Mouse (Mus musculus): ENCODE data around the gene Cabp2. TPM values are rescaled to one million over a fixed set of nuclear protein-coding genes. Genes with fewer than 3 reads are reported as not detected.
"Not testable (repeated sequence)": the region's sequence is repeated elsewhere in the genome, so short reads cannot be mapped to it uniquely, and the experiment has no call there.

The Cabp2 gene
- polyA plus RNA-seq, 1 experiment from 2014 or later = not detected

DNA sequence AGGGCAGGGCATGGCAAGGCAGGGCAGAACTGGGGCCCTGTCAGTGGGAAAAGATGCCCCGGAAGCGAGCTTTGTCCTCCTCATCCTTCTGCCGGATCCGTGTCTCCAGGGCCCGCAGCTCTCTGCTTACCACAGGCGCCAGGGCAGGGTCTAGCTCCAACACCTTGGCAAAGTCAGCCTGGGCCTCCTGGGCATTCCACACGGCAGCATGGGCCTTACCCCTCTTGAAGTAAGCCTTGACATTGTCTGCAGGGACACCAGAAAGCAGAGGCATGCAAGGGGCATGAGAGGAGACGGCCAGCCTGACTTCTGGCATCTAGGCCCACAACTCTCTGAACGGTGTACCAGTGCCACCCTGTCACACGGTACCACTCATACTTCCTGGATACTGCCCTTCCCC is 33.2 kb downstream of the Cabp2 start:
- H3K36me3 ChIP-seq (replicated peaks) = peaks cover 78% of the 10 kb centered on the region
- H3K4me3 ChIP-seq = no peak overlapping the region
- no peaks in the 10 kb centered on the region for H3K27me3 ChIP-seq (ENCODE audit: poor library complexity, severe bottlenecking)
- no peak overlapping the region for H3K27ac ChIP-seq
- peaks cover 4% of the 10 kb centered on the region for H3K4me1 ChIP-seq
- WGBS = 96% methylated on average over 10 of the region's 10 CpGs
- no peaks in the 10 kb centered on the region for H3K9me3 ChIP-seq
- DNase-seq (ENCODE audit: extremely low spot score, low spot score) = no peak

DNA sequence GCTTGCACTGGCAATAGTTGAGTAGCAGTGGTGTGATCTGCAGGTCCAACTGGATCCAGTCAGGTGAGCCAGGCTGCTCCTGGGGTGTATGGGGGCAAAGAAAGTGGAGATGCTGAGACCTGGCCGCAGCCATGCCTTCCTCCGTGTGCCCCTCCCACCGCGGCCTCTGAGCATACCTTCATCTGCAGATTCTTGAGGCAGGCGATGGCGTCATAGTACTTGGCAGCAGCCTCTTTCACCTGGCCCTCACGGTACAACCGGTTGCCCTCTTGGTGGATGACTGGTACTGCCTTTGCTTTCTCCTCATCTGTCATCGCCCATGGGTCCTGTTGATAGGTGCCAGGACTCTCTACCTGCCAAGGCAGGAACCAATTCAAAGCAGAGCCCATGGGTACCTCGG is 33.8 kb downstream of the Cabp2 start:
- Histone ChIP-seq H3K27ac (no peak overlapping the region), H3K9me3 (no peaks in the 10 kb centered on the region), H3K27me3 (ENCODE audit: poor library complexity, severe bottlenecking) (peaks cover 2% of the 10 kb centered on the region; the same call in 1 of the 2 replicates), H3K4me1 (peaks cover 6% of the 10 kb centered on the region), H3K4me3 (no peak overlapping the region), H3K36me3 (replicated peaks) (peaks cover 76% of the 10 kb centered on the region)
- WGBS = 96% methylated on average over 10 of the region's 10 CpGs
- no peak for DNase-seq (ENCODE audit: extremely low spot score, low spot score)

DNA sequence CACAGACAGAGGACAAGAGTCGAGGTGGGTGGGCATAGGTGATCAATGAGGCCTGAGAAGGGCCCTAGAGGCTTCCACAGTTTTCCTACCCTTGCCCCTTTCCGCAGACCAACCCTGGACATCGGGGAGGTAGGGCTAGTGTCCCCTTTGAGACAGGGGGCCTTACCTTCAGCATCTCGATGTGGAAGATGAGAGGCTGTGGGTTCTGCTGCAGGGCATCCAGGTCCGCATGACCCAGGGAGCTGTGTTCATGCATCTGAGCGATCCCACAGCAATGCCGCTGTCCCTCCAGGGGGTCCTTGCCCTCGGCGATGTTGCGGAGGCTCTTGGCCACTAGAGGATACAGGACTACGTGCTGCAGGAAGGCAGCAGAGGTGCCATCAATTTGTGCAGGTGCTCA is 34.4 kb downstream of the Cabp2 start:
- no peak overlapping the region for H3K27ac ChIP-seq
- no peak overlapping the region for H3K4me3 ChIP-seq
- no peaks in the 10 kb centered on the region for H3K9me3 ChIP-seq
- peaks cover 7% of the 10 kb centered on the region; the same call in 1 of the 2 replicates for H3K27me3 ChIP-seq (ENCODE audit: poor library complexity, severe bottlenecking)
- WGBS = 83% methylated on average over 11 of the region's 11 CpGs
- H3K36me3 ChIP-seq (replicated peaks) = peaks cover 73% of the 10 kb centered on the region
- no peak for DNase-seq (ENCODE audit: extremely low spot score, low spot score)
- H3K4me1 ChIP-seq = peaks cover 13% of the 10 kb centered on the region

DNA sequence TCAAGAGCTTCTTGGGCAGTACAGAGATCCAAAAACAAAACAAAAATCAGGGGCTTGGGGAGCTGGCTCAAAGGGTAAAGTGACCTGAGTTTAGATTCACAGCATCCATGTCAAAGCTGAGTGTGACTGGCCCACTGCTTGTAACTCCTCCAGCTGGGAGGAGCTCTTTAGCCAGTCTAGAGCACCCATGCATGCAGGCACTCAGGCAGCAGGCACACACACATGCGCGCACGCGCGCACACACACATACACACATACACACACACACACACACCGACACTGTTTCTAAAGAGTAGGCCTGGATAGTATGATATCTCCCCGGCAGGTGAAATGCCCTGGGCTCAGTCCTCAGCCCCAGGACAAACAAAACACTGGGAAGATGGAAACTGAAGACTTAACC is 35.6 kb downstream of the Cabp2 start:
- Histone ChIP-seq H3K9me3 (no peaks in the 10 kb centered on the region), H3K27ac (no peak overlapping the region), H3K4me1 (peaks cover 22% of the 10 kb centered on the region), H3K27me3 (ENCODE audit: poor library complexity, severe bottlenecking) (peaks cover 7% of the 10 kb centered on the region; the same call in 1 of the 2 replicates), H3K36me3 (replicated peaks) (peaks cover 63% of the 10 kb centered on the region), H3K4me3 (no peak overlapping the region)
- no peak for DNase-seq (ENCODE audit: extremely low spot score, low spot score)
- 96% methylated on average over 7 of the region's 7 CpGs for WGBS

DNA sequence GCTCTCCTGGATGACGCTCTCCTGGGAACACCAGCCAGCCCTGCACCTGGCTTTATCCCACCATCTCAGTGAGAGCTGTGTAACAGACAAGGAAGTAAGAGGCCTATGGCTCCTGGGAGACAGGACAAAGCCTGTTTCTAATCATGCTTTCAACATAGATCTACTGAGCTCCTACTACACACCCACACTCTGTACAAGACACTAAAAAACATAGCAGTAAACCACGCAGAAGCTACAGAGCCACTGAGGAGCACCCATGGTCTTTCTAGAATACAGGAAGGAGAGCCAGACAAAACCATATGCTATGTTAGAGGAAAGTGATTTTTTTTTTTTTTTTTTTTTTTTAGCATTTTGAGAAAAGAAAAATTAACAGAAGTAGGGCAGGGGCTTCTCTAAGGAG is 37.0 kb downstream of the Cabp2 start:
- Histone ChIP-seq H3K27me3 (ENCODE audit: poor library complexity, severe bottlenecking) (peaks cover 7% of the 10 kb centered on the region; the same call in 1 of the 2 replicates), H3K36me3 (replicated peaks) (peaks cover 50% of the 10 kb centered on the region), H3K4me3 (no peak overlapping the region), H3K27ac (no peak overlapping the region), H3K9me3 (no peaks in the 10 kb centered on the region), H3K4me1 (peaks cover 21% of the 10 kb centered on the region)
- 96% methylated on average over 2 of the region's 2 CpGs for WGBS
- no peak for DNase-seq (ENCODE audit: extremely low spot score, low spot score)

DNA sequence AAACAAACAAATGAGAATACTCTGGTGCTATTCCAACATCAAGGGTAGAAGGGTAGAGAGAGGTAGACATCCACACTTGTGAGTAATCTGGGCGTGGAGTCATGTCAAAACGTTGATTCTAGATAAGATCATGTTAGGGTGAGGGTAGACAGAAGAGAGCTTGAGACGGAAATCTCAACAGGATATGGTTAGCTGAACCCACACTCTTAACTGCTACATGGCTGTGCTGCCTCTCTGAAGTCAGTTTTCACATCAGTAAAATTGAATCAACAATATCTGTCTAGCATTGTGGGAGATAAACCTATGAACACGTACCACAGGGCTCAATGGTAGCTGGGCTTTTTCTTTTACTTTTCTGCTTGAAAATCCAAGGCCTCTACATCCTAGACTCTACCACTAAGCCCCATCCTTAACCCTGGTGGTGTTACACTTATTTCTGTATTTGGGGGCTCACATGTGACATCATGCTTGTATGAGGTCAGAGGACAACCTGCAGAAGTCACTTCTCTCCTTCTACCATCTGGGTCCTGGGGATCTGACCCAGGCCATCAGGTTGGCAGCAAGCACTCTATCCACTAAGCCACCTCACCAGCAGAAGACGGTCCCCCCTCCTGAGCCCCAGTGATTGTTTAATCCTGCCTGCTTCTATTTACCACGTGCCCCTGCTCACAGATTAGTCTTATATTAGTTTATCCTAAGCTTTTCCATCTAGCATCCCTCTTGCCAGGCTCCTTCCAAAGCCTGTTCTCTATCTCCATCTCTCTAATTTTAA is 38.5 kb downstream of the Cabp2 start:
- Histone ChIP-seq H3K27ac (no peak overlapping the region), H3K27me3 (ENCODE audit: poor library complexity, severe bottlenecking) (peaks cover 7% of the 10 kb centered on the region; the same call in 1 of the 2 replicates), H3K4me1 (peaks cover 18% of the 10 kb centered on the region), H3K9me3 (no peaks in the 10 kb centered on the region), H3K36me3 (replicated peaks) (peaks cover 34% of the 10 kb centered on the region), H3K4me3 (peak overlapping the region; percentile 57; the same call in 1 of the 2 replicates)
- 89% methylated on average over 6 of the region's 6 CpGs for WGBS
- no peak for DNase-seq (ENCODE audit: extremely low spot score, low spot score)

DNA sequence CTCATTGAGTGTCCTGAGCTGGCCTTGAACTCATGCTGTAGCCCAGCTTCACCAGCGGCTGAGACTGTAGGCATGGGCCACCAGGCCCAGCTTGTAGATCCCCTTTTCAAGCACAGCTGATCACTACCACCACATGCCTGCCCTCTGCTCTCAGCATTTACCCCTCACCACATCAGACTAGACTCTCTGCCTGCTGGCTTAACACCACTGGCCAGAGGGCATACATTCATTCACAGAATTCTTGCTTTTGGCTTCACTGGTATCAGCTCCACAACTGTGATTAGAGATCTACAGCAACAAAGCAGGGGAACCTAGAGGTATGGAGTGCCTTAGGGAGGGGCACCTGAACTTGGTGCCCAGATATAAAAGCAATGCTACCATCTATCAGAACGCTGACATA is 39.1 kb downstream of the Cabp2 start:
- DNase-seq (ENCODE audit: extremely low spot score, low spot score) = no peak
- Histone ChIP-seq H3K27ac (no peak overlapping the region), H3K9me3 (no peaks in the 10 kb centered on the region), H3K27me3 (ENCODE audit: poor library complexity, severe bottlenecking) (peaks cover 7% of the 10 kb centered on the region; the same call in 1 of the 2 replicates), H3K4me3 (peak overlapping the region; percentile 57), H3K36me3 (replicated peaks) (peaks cover 28% of the 10 kb centered on the region), H3K4me1 (peaks cover 23% of the 10 kb centered on the region)
- 91% methylated on average over 2 of the region's 2 CpGs for WGBS

DNA sequence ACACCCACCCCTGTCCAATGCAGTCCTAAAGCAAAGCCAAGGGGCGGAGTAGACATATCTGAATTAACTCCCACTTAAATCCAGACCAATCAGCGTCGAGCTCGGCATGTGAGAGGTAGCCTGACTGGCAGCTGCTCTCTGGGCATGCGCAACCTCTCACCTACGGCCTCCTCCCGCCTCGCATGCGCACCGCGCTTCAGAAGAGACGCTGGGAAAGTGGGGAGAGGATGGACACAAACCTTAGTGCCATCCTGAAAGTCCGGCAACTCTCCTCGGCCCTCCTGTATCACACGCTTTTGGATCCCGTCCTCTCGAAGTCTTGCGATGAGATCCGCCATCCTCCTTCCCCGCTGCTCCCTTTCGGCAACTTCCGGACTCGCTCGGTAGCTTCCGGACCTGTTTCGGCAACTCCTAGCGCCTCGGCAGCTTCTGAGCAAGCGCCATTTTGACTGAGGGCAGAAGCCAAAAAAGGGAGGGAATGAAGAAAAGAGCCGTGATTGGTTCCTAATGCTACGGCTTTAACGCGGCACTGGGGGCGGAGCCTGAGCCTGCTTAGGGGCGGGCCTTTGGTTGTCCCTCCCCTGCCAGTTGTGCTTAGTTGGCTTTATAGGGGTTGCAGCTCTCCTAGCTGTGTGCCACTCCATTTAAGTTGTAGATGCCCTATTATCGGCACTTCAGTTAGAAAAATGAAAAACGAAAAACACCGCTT is 39.9 kb downstream of the Cabp2 start:
- DNase-seq (ENCODE audit: extremely low spot score, low spot score) = peak; percentile 96
- Histone ChIP-seq H3K36me3 (replicated peaks) (peaks cover 21% of the 10 kb centered on the region), H3K4me3 (peak overlapping the region; percentile 57), H3K4me1 (peaks cover 23% of the 10 kb centered on the region), H3K27me3 (ENCODE audit: poor library complexity, severe bottlenecking) (peaks cover 7% of the 10 kb centered on the region; the same call in 1 of the 2 replicates), H3K27ac (peak overlapping the region; percentile 91), H3K9me3 (no peaks in the 10 kb centered on the region)
- WGBS = 3% methylated on average over 38 of the region's 38 CpGs

DNA sequence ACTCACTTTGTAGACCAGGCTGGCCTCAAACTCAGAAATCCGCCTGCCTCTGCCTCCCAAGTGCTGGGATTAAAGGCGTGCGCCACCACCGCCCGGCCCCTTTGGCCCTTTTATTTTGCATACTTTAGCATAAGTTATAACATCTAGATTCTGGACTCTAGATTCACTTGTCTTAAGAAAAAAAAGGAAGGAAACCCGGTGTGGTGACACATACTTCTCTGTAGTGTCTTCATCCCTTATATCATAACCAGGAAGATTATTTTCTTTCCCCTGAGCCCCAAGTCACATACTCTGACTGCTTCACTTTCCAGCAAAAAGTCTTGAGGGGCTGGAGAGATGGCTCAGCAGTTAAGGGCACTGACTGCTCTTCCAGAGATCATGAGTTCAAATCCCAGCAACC is 40.5 kb downstream of the Cabp2 start:
- not testable (repeated sequence) for DNase-seq (ENCODE audit: extremely low spot score, low spot score); H3K4me3 ChIP-seq
- 56% methylated on average over 6 of the region's 6 CpGs for WGBS

DNA sequence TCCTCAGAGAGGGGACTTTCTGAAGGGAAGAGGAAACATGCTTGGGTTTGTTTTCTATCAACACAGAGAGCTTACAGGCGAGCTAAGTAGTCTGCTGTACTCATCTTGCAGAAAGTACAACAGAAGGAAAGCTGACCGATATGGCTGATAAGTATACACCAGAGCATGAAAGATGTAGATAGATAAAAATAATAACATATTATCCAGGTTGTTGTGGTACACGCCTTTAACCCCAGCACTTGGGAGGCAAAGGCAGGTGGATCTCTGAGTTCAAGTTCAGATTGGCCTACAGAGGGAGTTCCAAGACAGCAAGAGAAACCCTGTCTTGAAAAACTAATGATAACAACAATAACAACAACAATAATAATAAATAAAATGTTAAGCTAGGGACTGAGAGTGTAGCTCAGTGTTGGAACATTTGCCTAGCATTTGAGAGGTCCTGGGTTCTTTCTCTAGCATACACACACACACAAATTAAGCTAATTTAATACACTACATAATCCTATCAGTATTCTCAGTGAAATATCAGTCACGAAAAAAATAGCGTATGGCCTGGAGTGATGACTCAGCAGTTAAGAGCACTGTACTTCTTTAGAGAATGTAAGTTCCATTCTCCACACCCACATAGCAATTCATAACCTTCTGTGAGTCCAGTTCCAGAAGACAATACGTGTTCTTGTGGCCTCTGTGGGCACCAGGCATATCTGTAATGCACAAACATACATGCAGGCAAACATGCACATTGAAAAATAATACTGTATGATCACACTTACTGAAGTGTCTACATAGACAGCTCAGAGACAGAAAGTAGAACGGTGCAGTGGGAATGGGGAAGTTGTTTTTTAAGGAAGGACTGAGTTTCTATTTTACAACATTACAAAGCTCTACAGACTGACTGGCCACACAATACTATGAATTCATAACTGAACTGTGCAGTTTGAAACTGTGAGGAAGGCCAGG is 41.3 kb downstream of the Cabp2 start:
- 89% methylated on average over 7 of the region's 7 CpGs for WGBS

More for the DNA sequence above, 40.5 kb downstream of the Cabp2 start:
- Histone ChIP-seq H3K4me1 (peaks cover 30% of the 10 kb centered on the region), H3K36me3 (replicated peaks) (peaks cover 15% of the 10 kb centered on the region)
- H3K27ac ChIP-seq; H3K9me3 ChIP-seq; H3K27me3 ChIP-seq (ENCODE audit: poor library complexity, severe bottlenecking): not testable (repeated sequence)

DNA sequence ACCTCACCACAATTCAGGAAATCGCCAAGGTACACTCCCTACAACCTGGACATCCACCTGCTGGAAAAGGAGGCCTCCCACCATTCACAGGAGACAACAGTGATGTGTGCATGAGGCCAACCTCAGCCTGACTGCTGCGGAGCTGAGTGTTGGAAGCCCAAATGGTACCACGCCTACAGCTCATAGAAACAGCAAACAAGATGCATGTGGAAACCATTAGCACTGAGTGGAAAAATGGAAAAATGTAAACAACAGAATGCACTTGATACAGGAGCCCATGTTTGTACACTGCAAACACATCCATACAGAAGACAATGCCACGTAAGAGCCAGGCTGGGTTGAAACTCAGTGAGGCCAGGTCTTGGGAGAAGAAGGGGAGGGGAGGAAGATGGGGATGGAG is 43.1 kb downstream of the Cabp2 start:
- H3K27me3 ChIP-seq (ENCODE audit: poor library complexity, severe bottlenecking) = peaks cover 7% of the 10 kb centered on the region; the same call in 1 of the 2 replicates
- peaks cover 22% of the 10 kb centered on the region for H3K36me3 ChIP-seq (replicated peaks)
- H3K4me1 ChIP-seq = peaks cover 38% of the 10 kb centered on the region
- no peak for DNase-seq (ENCODE audit: extremely low spot score, low spot score)
- H3K27ac ChIP-seq = no peak overlapping the region
- H3K4me3 ChIP-seq = no peak overlapping the region
- 88% methylated on average over 4 of the region's 4 CpGs for WGBS
- H3K9me3 ChIP-seq = no peaks in the 10 kb centered on the region

More for the DNA sequence above, 41.3 kb downstream of the Cabp2 start:
- Histone ChIP-seq H3K27ac (no peak overlapping the region), H3K4me1 (peaks cover 38% of the 10 kb centered on the region), H3K27me3 (ENCODE audit: poor library complexity, severe bottlenecking) (peaks cover 7% of the 10 kb centered on the region; the same call in 1 of the 2 replicates), H3K4me3 (no peak overlapping the region), H3K36me3 (replicated peaks) (peaks cover 11% of the 10 kb centered on the region), H3K9me3 (no peaks in the 10 kb centered on the region)
- no peak for DNase-seq (ENCODE audit: extremely low spot score, low spot score)

DNA sequence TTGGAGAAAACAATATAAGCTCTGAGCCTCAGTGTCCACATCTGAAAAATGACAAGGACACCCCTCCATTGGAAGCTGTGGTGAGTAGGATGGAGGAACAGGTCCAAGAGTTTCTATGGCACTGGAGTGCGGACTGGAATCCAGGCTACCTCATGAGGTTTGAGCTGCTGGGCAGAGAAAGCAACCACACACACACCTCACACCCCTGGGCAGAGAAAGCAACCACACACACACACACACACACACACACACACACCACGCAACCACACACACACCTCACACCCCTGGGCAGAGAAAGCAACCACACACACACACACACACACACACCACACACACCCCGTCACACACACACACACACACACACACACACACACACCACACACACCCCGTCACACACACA is 43.9 kb downstream of the Cabp2 start:
- H3K9me3 ChIP-seq; H3K27me3 ChIP-seq (ENCODE audit: poor library complexity, severe bottlenecking); DNase-seq (ENCODE audit: extremely low spot score, low spot score): not testable (repeated sequence)
- Histone ChIP-seq H3K4me1 (peaks cover 35% of the 10 kb centered on the region), H3K36me3 (replicated peaks) (peaks cover 30% of the 10 kb centered on the region), H3K4me3 (peak overlapping the region; percentile 83), H3K27ac (peak overlapping the region; percentile 92)
- 28% methylated on average over 4 of the region's 4 CpGs for WGBS
